Mouse (Mus musculus): ENCODE results near the gene Arl15. TPM values are rescaled to one million over a fixed set of nuclear protein-coding genes. Genes with fewer than 3 reads are reported as not detected.

Gene Arl15
- polyA plus RNA-seq, 1 experiment from 2014 or later: 18.2 TPM

DNA sequence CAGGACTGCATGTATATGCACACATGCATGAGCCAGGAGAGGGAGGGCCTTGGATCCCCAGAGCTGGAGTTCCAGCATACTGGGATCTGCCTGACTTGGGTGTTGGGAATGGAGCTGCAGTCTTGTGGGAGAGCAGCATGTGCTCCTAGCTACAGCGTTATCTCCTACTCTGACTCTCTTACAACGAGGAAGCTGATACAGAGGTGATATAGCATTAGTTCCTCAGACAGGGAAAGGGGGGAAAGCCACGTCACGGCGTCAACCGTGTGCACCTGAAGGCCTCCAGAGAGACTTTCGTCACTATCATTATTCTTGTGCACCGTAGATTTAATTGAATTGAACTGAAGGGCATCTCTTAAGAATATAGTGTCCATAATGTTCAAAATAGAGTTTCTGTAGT is 286.2 kb downstream of the Arl15 start:
- H3K4me2 ChIP-seq (replicated peaks; ENCODE audit: low read depth, low read length): no peak overlapping the region
- H3K4me1 ChIP-seq (ENCODE audit: control insufficient read depth, insufficient read depth, low read length): no peaks in the 10 kb centered on the region
- H3K27me3 ChIP-seq (ENCODE audit: control insufficient read depth, insufficient read depth, low read length): no peaks in the 10 kb centered on the region
- no peaks in the 10 kb centered on the region for H3K9me3 ChIP-seq (ENCODE audit: control insufficient read depth, low read length)
- no peak overlapping the region for H3K27ac ChIP-seq (ENCODE audit: low read depth, low read length)
- no peak overlapping the region for H3K4me3 ChIP-seq (ENCODE audit: low read length)
- H3K9ac ChIP-seq (ENCODE audit: low read depth, low read length): no peak overlapping the region
- H3K36me3 ChIP-seq (ENCODE audit: control insufficient read depth, insufficient read depth, low read length): no peaks in the 10 kb centered on the region
- WGBS: 90% methylated on average over 8 of the region's 8 CpGs
- ATAC-seq (ENCODE audit: low FRiP score, low TSS enrichment): no peak

DNA sequence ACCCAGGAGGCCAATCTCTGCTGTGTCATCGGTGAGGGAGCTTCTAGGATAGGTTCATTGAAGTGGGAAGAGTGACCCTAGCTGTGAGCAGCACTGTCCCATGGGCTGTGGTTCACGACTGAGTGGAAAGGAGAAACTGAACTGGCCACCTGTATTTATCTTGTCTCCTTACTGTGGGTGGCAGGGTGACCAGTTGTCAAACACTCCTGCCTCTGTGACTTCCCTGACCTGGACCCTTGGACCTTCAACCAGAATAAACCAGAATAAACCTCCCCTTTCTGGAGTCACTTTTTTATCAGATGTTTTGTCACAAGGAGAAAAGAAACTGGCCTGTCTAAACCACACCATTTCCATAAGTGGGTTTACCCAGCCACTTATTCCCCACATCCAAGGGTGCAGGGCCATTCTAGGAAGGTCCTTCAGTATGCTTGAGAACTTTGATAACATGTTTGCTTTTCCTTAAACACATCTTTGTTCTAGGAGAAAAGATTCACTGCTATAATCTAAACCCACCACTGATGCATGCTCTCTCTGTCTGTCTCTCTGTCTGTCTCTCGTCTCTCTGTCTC is 289.3 kb downstream of the Arl15 start:
- Histone ChIP-seq H3K27ac (ENCODE audit: low read depth, low read length) (no peak overlapping the region), H3K36me3 (ENCODE audit: control insufficient read depth, insufficient read depth, low read length) (no peaks in the 10 kb centered on the region), H3K9ac (ENCODE audit: low read depth, low read length) (no peak overlapping the region), H3K27me3 (ENCODE audit: control insufficient read depth, insufficient read depth, low read length) (no peaks in the 10 kb centered on the region), H3K9me3 (ENCODE audit: control insufficient read depth, low read length) (no peaks in the 10 kb centered on the region), H3K4me3 (ENCODE audit: low read length) (no peak overlapping the region), H3K4me1 (ENCODE audit: control insufficient read depth, insufficient read depth, low read length) (no peaks in the 10 kb centered on the region), H3K4me2 (replicated peaks; ENCODE audit: low read depth, low read length) (no peak overlapping the region)
- WGBS: 79% methylated on average over 3 of the region's 3 CpGs
- ATAC-seq (ENCODE audit: low FRiP score, low TSS enrichment): no peak

DNA sequence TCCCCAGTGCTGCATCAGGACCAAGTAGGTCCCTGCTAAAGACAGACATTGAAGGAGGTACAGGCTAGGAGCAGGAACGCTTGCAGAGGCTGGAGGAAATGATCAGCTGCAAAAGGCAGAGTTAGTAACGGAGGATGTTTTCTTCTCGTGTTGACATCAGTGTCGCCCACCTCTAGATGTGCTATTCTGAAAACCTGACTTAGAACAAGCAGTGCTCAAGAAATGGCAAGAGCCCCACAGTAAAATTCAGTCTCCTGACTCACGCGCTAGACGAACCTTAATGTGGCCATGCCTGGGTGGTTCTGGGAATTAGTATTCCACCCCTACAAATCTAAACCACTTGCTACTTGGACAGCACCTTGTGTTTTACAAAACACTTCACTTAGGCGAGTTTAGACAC is 291.1 kb downstream of the Arl15 start:
- Histone ChIP-seq H3K9ac (ENCODE audit: low read depth, low read length) (no peak overlapping the region), H3K9me3 (ENCODE audit: control insufficient read depth, low read length) (no peaks in the 10 kb centered on the region), H3K4me3 (ENCODE audit: low read length) (no peak overlapping the region), H3K4me1 (ENCODE audit: control insufficient read depth, insufficient read depth, low read length) (no peaks in the 10 kb centered on the region), H3K36me3 (ENCODE audit: control insufficient read depth, insufficient read depth, low read length) (no peaks in the 10 kb centered on the region), H3K27me3 (ENCODE audit: control insufficient read depth, insufficient read depth, low read length) (no peaks in the 10 kb centered on the region), H3K27ac (ENCODE audit: low read depth, low read length) (no peak overlapping the region), H3K4me2 (replicated peaks; ENCODE audit: low read depth, low read length) (no peak overlapping the region)
- no peak for ATAC-seq (ENCODE audit: low FRiP score, low TSS enrichment)
- WGBS: 67% methylated on average over 8 of the region's 8 CpGs

DNA sequence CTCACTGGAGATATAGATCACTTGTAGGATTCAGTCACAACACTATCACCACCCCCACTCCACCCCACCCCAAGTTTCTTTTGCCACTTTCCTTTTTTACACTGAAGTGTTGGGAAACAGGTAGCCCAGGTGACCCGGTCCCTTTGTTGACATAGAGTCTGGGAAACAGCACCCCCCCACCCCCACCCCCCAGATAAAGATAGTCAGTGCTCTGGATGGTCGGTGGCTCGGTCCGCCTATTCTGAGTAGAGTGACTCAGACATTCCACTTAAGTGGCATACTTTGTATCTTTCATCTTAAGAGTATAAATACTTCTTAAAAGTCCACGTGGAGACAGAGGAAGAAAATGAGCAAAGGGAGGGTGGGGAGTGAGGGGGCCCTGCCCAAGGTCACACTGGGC is 292.0 kb downstream of the Arl15 start:
- 59% methylated on average over 5 of the region's 5 CpGs for WGBS
- H3K9me3 ChIP-seq (ENCODE audit: control insufficient read depth, low read length): no peaks in the 10 kb centered on the region
- H3K9ac ChIP-seq (ENCODE audit: low read depth, low read length): no peak overlapping the region
- H3K4me2 ChIP-seq (replicated peaks; ENCODE audit: low read depth, low read length): no peak overlapping the region
- no peaks in the 10 kb centered on the region for H3K36me3 ChIP-seq (ENCODE audit: control insufficient read depth, insufficient read depth, low read length)
- no peak for ATAC-seq (ENCODE audit: low FRiP score, low TSS enrichment)
- H3K4me3 ChIP-seq (ENCODE audit: low read length): no peak overlapping the region
- no peaks in the 10 kb centered on the region for H3K27me3 ChIP-seq (ENCODE audit: control insufficient read depth, insufficient read depth, low read length)
- no peaks in the 10 kb centered on the region for H3K4me1 ChIP-seq (ENCODE audit: control insufficient read depth, insufficient read depth, low read length)
- H3K27ac ChIP-seq (ENCODE audit: low read depth, low read length): no peak overlapping the region

DNA sequence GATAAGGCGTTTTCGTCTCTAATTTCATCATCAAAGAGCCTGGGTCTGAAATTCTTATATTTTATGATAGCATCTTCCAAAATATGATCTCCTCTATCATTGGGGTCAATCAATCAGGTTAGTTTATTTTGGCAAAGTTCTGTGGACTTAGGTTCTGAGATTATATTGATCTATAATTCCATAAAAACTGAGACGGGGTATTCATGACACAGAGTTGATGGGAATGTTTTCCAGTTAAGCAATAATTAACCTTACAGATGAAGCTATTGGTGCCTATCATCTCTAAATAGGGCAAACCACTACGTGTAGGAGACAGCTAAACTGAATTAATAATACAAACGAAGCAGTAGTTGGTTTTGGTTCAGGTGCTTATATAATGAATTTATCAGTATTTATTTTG is 292.5 kb downstream of the Arl15 start:
- H3K36me3 ChIP-seq (ENCODE audit: control insufficient read depth, insufficient read depth, low read length): no peaks in the 10 kb centered on the region
- H3K4me1 ChIP-seq (ENCODE audit: control insufficient read depth, insufficient read depth, low read length): no peaks in the 10 kb centered on the region
- no peak overlapping the region for H3K4me2 ChIP-seq (replicated peaks; ENCODE audit: low read depth, low read length)
- H3K27ac ChIP-seq (ENCODE audit: low read depth, low read length): no peak overlapping the region
- no peak overlapping the region for H3K4me3 ChIP-seq (ENCODE audit: low read length)
- 80% methylated on average over 5 of the region's 5 CpGs for WGBS
- no peak for ATAC-seq (ENCODE audit: low FRiP score, low TSS enrichment)
- H3K9me3 ChIP-seq (ENCODE audit: control insufficient read depth, low read length): no peaks in the 10 kb centered on the region
- no peak overlapping the region for H3K9ac ChIP-seq (ENCODE audit: low read depth, low read length)
- no peaks in the 10 kb centered on the region for H3K27me3 ChIP-seq (ENCODE audit: control insufficient read depth, insufficient read depth, low read length)

DNA sequence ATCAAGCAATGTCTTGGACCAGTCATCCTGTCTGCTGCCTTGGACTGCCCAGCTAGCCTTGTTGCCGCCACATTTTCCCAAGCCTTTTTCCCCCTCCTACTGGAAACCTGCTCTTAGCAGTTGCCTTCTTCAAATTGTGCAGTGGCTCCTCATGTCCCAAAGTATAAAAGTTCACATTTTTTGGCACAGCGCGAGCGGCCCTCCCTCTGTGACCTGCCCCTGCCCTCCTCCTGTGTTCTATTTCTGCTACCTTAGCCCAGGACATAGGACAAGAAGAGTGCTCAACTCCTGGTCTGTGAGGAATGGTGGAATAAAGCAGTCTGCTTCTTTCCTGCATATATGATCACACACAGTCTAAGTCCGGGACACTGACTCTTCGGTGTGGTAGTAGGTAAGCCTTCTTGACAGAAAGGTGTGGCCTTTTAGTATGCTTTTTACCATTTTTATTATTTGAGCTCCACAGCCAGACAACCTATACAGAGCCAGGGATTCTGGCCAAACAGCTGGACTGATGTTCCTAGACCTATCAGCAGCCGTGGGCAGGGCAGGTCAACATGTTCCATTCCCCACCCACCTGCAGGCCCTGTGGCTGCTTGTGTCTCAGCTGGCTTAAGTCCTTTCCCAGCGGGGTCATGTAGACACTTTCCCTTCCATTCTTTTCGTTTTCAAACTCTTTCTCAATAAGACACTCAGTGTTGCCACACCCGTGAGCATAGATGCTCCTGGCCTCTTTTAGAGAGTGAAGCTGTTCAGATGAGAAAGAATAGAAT is 293.6 kb downstream of the Arl15 start:
- Histone ChIP-seq H3K9me3 (ENCODE audit: control insufficient read depth, low read length) (no peaks in the 10 kb centered on the region), H3K4me2 (replicated peaks; ENCODE audit: low read depth, low read length) (no peak overlapping the region), H3K4me1 (ENCODE audit: control insufficient read depth, insufficient read depth, low read length) (no peaks in the 10 kb centered on the region), H3K27me3 (ENCODE audit: control insufficient read depth, insufficient read depth, low read length) (no peaks in the 10 kb centered on the region), H3K27ac (ENCODE audit: low read depth, low read length) (no peak overlapping the region), H3K36me3 (ENCODE audit: control insufficient read depth, insufficient read depth, low read length) (no peaks in the 10 kb centered on the region), H3K4me3 (ENCODE audit: low read length) (no peak overlapping the region), H3K9ac (ENCODE audit: low read depth, low read length) (no peak overlapping the region)
- ATAC-seq (ENCODE audit: low FRiP score, low TSS enrichment): no peak
- 93% methylated on average over 10 of the region's 10 CpGs for WGBS

DNA sequence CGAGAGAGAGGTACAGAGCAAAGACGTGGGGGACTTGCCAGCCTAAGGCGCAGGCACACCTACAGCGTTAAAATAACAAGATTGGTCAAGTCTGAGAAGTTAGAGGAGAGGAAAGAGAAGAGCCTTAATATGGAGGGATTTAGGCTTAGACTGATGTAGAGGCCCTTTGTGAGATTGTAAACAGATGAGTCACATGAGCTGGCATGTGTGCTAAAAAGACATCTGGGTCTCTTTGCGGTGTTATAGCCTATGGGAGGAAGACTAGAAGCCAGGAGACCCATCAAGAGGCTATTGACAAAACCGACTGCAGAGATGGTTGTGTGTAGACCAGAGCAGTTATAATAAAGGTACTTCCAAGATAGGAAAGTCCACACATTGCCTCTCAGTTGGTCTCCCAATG is 296.5 kb downstream of the Arl15 start:
- H3K4me1 ChIP-seq (ENCODE audit: control insufficient read depth, insufficient read depth, low read length): no peaks in the 10 kb centered on the region
- no peak overlapping the region for H3K27ac ChIP-seq (ENCODE audit: low read depth, low read length)
- no peaks in the 10 kb centered on the region for H3K9me3 ChIP-seq (ENCODE audit: control insufficient read depth, low read length)
- no peaks in the 10 kb centered on the region for H3K36me3 ChIP-seq (ENCODE audit: control insufficient read depth, insufficient read depth, low read length)
- H3K27me3 ChIP-seq (ENCODE audit: control insufficient read depth, insufficient read depth, low read length): no peaks in the 10 kb centered on the region
- H3K9ac ChIP-seq (ENCODE audit: low read depth, low read length): no peak overlapping the region
- H3K4me2 ChIP-seq (replicated peaks; ENCODE audit: low read depth, low read length): no peak overlapping the region
- no peak overlapping the region for H3K4me3 ChIP-seq (ENCODE audit: low read length)
- 94% methylated on average over 6 of the region's 6 CpGs for WGBS
- ATAC-seq (ENCODE audit: low FRiP score, low TSS enrichment): no peak

DNA sequence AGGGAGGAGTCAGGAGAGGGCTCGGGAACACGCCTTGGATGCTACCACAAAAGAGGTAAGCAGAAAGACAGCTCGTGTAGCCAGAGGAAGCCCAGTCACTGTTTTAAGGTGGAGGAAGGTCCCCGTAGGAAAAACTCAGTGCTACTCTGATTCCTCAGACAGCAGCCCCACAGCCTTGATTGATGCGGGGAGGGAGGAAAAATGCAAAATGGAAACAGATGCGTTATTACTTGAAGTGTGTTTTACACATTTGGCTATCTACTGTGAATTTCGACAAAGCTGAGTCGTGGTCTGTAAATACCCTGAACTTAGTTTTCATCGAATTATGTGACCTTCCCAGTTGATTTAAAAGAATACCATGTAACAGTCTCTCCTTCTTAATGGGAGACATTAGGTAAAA is 296.9 kb downstream of the Arl15 start:
- no peaks in the 10 kb centered on the region for H3K4me1 ChIP-seq (ENCODE audit: control insufficient read depth, insufficient read depth, low read length)
- H3K27me3 ChIP-seq (ENCODE audit: control insufficient read depth, insufficient read depth, low read length): no peaks in the 10 kb centered on the region
- no peak overlapping the region for H3K4me3 ChIP-seq (ENCODE audit: low read length)
- no peak overlapping the region for H3K27ac ChIP-seq (ENCODE audit: low read depth, low read length)
- H3K9ac ChIP-seq (ENCODE audit: low read depth, low read length): no peak overlapping the region
- ATAC-seq (ENCODE audit: low FRiP score, low TSS enrichment): no peak
- H3K9me3 ChIP-seq (ENCODE audit: control insufficient read depth, low read length): no peaks in the 10 kb centered on the region
- WGBS: 73% methylated on average over 9 of the region's 9 CpGs
- no peak overlapping the region for H3K4me2 ChIP-seq (replicated peaks; ENCODE audit: low read depth, low read length)
- no peaks in the 10 kb centered on the region for H3K36me3 ChIP-seq (ENCODE audit: control insufficient read depth, insufficient read depth, low read length)

DNA sequence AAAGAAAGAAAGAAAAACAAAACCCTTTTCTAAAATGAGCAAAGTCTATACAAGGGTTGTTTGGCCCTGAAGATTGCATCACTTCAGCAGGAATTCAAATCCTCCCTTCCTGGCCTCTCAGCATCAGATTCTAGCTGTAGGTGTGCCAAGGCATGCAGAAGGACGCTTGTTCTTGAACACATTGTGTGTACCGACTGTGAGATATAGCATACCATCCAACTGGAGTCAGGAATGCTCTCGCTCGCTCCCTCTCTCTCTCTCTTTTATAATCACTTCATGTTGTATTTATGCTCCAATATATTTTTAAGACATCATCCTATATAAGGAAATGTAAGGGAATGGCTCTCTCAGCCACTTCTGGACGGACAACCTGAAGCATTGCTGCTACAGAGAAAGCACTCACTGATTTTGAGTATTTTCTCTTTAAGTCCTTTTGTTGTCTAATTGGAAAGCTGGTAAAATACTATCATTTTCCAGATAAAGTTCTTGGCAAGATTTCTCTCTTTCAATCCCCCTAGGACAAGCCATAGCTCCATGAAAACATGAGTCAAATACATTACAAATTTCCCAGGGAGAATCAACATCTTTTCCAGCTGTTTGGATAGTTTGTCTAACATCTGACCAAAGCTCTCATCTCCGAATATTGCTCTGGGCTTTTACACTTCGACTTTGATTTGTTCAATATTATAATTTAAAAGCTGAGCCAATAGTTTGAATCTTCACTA is 300.0 kb downstream of the Arl15 start:
- no peaks in the 10 kb centered on the region for H3K9me3 ChIP-seq (ENCODE audit: control insufficient read depth, low read length)
- H3K36me3 ChIP-seq (ENCODE audit: control insufficient read depth, insufficient read depth, low read length): no peaks in the 10 kb centered on the region
- no peak overlapping the region for H3K27ac ChIP-seq (ENCODE audit: low read depth, low read length)
- no peak for ATAC-seq (ENCODE audit: low FRiP score, low TSS enrichment)
- no peak overlapping the region for H3K9ac ChIP-seq (ENCODE audit: low read depth, low read length)
- H3K4me3 ChIP-seq (ENCODE audit: low read length): no peak overlapping the region
- WGBS: 90% methylated on average over 7 of the region's 7 CpGs
- H3K27me3 ChIP-seq (ENCODE audit: control insufficient read depth, insufficient read depth, low read length): no peaks in the 10 kb centered on the region
- H3K4me2 ChIP-seq (replicated peaks; ENCODE audit: low read depth, low read length): no peak overlapping the region
- no peaks in the 10 kb centered on the region for H3K4me1 ChIP-seq (ENCODE audit: control insufficient read depth, insufficient read depth, low read length)
